ENCODE assay signal across 14 mouse cellular contexts in the genomic region with DNA sequence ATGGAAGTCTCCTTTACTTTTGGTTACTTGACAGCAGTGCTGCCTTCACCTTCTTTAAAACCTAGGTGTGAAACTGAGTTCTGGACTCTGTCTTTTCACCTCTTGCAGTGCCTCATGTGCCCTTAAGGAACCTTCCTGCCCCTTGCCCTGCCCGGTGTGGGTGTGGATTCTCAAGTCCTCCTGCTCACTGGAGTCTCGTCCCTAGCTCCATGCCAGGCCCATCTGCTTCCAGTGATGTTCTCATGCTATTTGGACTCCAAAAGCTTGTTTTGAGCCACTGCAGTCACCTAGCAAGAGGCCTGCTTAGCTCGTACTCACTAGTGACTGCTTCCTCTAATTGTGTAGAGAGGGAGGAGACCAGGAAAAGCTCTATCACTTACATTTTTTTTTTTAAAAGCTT. TPM values are rescaled to one million over a fixed set of nuclear protein-coding genes. Genes with fewer than 3 reads are reported as not detected.
DNase-seq lines count a peak whose midpoint lies in the region; ATAC-seq and TF ChIP-seq lines count a peak whose summit lies in the region.
"Had no signal": no experiment of that assay in that cellular context is flagged by ENCODE, and none has a peak within 500 bp of the region (broad histone marks: within the 10 kb centered on the region; RNA-seq: fewer than 3 reads in every experiment).

No protein-coding gene starts in this region.

- WGBS in heart, embryonic 11.5 days (ENCODE audit: insufficient replicate concordance) = 76% methylated on average over 3 of the region's 3 CpGs
- 51% methylated on average over 3 of the region's 3 CpGs for WGBS in lung, postnatal 0 days
- 44% methylated on average over 3 of the region's 3 CpGs for WGBS in lung, adult 2 months
- WGBS in heart, postnatal 0 days = 56% methylated on average over 3 of the region's 3 CpGs

- no peak overlapping the region for H3K27ac ChIP-seq in heart, embryonic 11.5 days (ENCODE audit: low read depth, low read length)
- H3K27ac ChIP-seq in lung, postnatal 0 days (ENCODE audit: low read length) = peak overlapping the region; percentile 38; the same call in 1 of the 2 replicates
- H3K27ac ChIP-seq in heart, postnatal 0 days (ENCODE audit: low read depth) = peak overlapping the region; percentile 53; the same call in 1 of the 2 replicates
- H3K27ac ChIP-seq: embryonic facial prominence, embryonic 10.5 days; forebrain, embryonic 15.5 days; hindbrain, embryonic 12.5 days had no signal

- H3K4me1 ChIP-seq in heart, embryonic 11.5 days (ENCODE audit: control insufficient read depth, insufficient read depth, low read length) = no peaks in the 10 kb centered on the region
- no peaks in the 10 kb centered on the region for H3K4me1 ChIP-seq in lung, postnatal 0 days (ENCODE audit: insufficient read depth, low read depth, low read length)
- peaks cover 5% of the 10 kb centered on the region; the same call in 1 of the 2 replicates for H3K4me1 ChIP-seq in lung, adult 2 months (ENCODE audit: control insufficient read depth, insufficient read depth, low read length)
- no peaks in the 10 kb centered on the region for H3K4me1 ChIP-seq in heart, postnatal 0 days (ENCODE audit: control insufficient read depth, insufficient read depth)
- H3K4me1 ChIP-seq: embryonic facial prominence, embryonic 10.5 days; forebrain, embryonic 15.5 days; hindbrain, embryonic 12.5 days had no signal

- H3K9me3 ChIP-seq in heart, embryonic 11.5 days (replicated peaks; ENCODE audit: control insufficient read depth, low read length) = no peaks in the 10 kb centered on the region
- no peaks in the 10 kb centered on the region for H3K9me3 ChIP-seq in lung, postnatal 0 days (ENCODE audit: low read length)
- H3K9me3 ChIP-seq in heart, postnatal 0 days (replicated peaks; ENCODE audit: control insufficient read depth, low read length) = no peaks in the 10 kb centered on the region
- H3K9me3 ChIP-seq: embryonic facial prominence, embryonic 10.5 days; forebrain, embryonic 15.5 days; hindbrain, embryonic 12.5 days had no signal

- H3K27me3 ChIP-seq in heart, embryonic 11.5 days (ENCODE audit: control insufficient read depth, insufficient read depth, low read length) = no peaks in the 10 kb centered on the region
- no peaks in the 10 kb centered on the region for H3K27me3 ChIP-seq in lung, postnatal 0 days (replicated peaks; ENCODE audit: insufficient read depth, low read length)
- H3K27me3 ChIP-seq in heart, postnatal 0 days (ENCODE audit: control insufficient read depth, insufficient read depth, low read length) = no peaks in the 10 kb centered on the region
- H3K27me3 ChIP-seq: forebrain, embryonic 15.5 days; hindbrain, embryonic 12.5 days had no signal

- ATAC-seq in heart, embryonic 11.5 days (replicated peaks; ENCODE audit: insufficient number of reproducible peaks, low FRiP score, low TSS enrichment) = no peak
- ATAC-seq in lung, postnatal 0 days = no peak
- ATAC-seq in heart, postnatal 0 days (ENCODE audit: insufficient read depth, low read depth) = no peak
- no peak for ATAC-seq in granulocyte monocyte progenitor cell, adult 5-6 weeks (replicated peaks; ENCODE audit: poor library complexity, severe bottlenecking)
- ATAC-seq: forebrain, embryonic 15.5 days had no signal

- no peak for TF ChIP-seq CTCF in lung, postnatal 0 days (IDR thresholded peaks at IDR 0.05)
- TF ChIP-seq CTCF in lung, adult 2 months (IDR thresholded peaks at IDR 0.05; ENCODE audit: insufficient read depth, low read length) = no peak
- TF ChIP-seq CTCF in heart, postnatal 0 days (IDR thresholded peaks at IDR 0.05; ENCODE audit: low read depth) = no peak

- no peak for TF ChIP-seq POLR2A in lung, adult 2 months (IDR thresholded peaks at IDR 0.05; ENCODE audit: borderline replicate concordance, extremely low read depth, low read depth, low read length)

- no peak overlapping the region for H3K9ac ChIP-seq in heart, embryonic 11.5 days (ENCODE audit: low read depth, low read length)
- H3K9ac ChIP-seq in lung, postnatal 0 days (replicated peaks; ENCODE audit: low read depth) = no peak overlapping the region
- no peak overlapping the region for H3K9ac ChIP-seq in heart, postnatal 0 days (replicated peaks; ENCODE audit: low read depth, low read length)
- H3K9ac ChIP-seq: forebrain, embryonic 15.5 days; hindbrain, embryonic 12.5 days had no signal

- peak; percentile 94 for DNase-seq in heart, adult 11 months
- peak; percentile 18 for DNase-seq in lung, postnatal 0 days (ENCODE audit: low spot score)
- DNase-seq in lung, adult 2 months = no peak
- no peak for DNase-seq in heart, postnatal 0 days (ENCODE audit: low spot score)
- DNase-seq in lung, postnatal 36 days = peak; percentile 30
- DNase-seq: adrenal gland, postnatal 25 days; liver; thymus, postnatal 36 days had no signal

- H3K4me2 ChIP-seq in heart, embryonic 11.5 days = no peak overlapping the region
- H3K4me2 ChIP-seq in lung, postnatal 0 days (replicated peaks; ENCODE audit: low read depth, low read length) = no peak overlapping the region
- no peak overlapping the region for H3K4me2 ChIP-seq in heart, postnatal 0 days (ENCODE audit: low read depth, low read length)
- H3K4me2 ChIP-seq: forebrain, embryonic 15.5 days; hindbrain, embryonic 12.5 days had no signal

- no peak; the same call in 1 of the 2 replicates for TF ChIP-seq EP300 in lung, postnatal 0 days (IDR thresholded peaks at IDR 0.05)
- TF ChIP-seq EP300 in heart, postnatal 0 days (IDR thresholded peaks at IDR 0.05; ENCODE audit: low read depth) = no peak

- H3K4me3 ChIP-seq in heart, embryonic 11.5 days (ENCODE audit: low read depth, low read length) = no peak overlapping the region
- no peak overlapping the region for H3K4me3 ChIP-seq in lung, postnatal 0 days (ENCODE audit: low read depth, low read length)
- no peak overlapping the region for H3K4me3 ChIP-seq in lung, adult 2 months (replicated peaks; ENCODE audit: extremely low read depth, low read depth, low read length)
- no peak overlapping the region for H3K4me3 ChIP-seq in heart, postnatal 0 days (ENCODE audit: low read depth, low read length)
- H3K4me3 ChIP-seq: embryonic facial prominence, embryonic 10.5 days; erythroblast, embryonic 14.5 days; forebrain, embryonic 15.5 days; hindbrain, embryonic 12.5 days had no signal

- no peaks in the 10 kb centered on the region for H3K36me3 ChIP-seq in heart, embryonic 11.5 days (ENCODE audit: control insufficient read depth, insufficient read depth, low read length)
- no peaks in the 10 kb centered on the region for H3K36me3 ChIP-seq in lung, postnatal 0 days (ENCODE audit: insufficient read depth, low read length)
- no peaks in the 10 kb centered on the region for H3K36me3 ChIP-seq in heart, postnatal 0 days (replicated peaks; ENCODE audit: control insufficient read depth, insufficient read depth, low read length)
- H3K36me3 ChIP-seq: embryonic facial prominence, embryonic 10.5 days; forebrain, embryonic 15.5 days; hindbrain, embryonic 12.5 days had no signal

RNA-seq across cellular contexts. Expression of gene Btrc, which starts 50.4 kb away (rescaled TPM):
- polyA plus RNA-seq in heart, embryonic 11.5 days (2014; fragmentation: Nextera tagmentation; extraction: Ambion mirVana) = 46.0 and 49.3 TPM in 2 replicates
- 20.7 and 25.6 TPM in 2 replicates for polyA plus RNA-seq in lung, postnatal 0 days (2015; fragmentation: Nextera tagmentation; extraction: Ambion mirVana)
- polyA plus RNA-seq in lung, adult 2 months (2012; rRNA removed) = 11.7 and 16.9 TPM in 2 replicates
- 21.1 and 28.5 TPM in 2 replicates for total RNA-seq in heart, postnatal 0 days (2014; rRNA removed; ENCODE audit: low replicate concordance)
- polyA plus RNA-seq in heart, postnatal 0 days (2015; fragmentation: Nextera tagmentation; extraction: Ambion mirVana) = 21.9 and 24.9 TPM in 2 replicates
- 19.4 and 20.1 TPM in 2 replicates for total RNA-seq in granulocyte monocyte progenitor cell, adult 5-6 weeks (2014; fragmentation: Nextera tagmentation)
- 16.0 and 17.6 TPM in 2 replicates for total RNA-seq in granulocyte monocyte progenitor cell, adult 5-6 weeks (2017)

Comparison
In these comparisons a context has a peak if more than half of its experiments do, and no peak if none do; other contexts are left out.
1. DNase-seq: peak in heart, adult 11 months (single experiment), lung, postnatal 0 days (single experiment) and lung, postnatal 36 days (single experiment); none in lung, adult 2 months (single experiment) and heart, postnatal 0 days (single experiment).